Mouse (Mus musculus): Measurements from ENCODE around the gene BC025920. TPM values are rescaled to one million over a fixed set of nuclear protein-coding genes. Genes with fewer than 3 reads are reported as not detected.
A peak's percentile ranks its signal among the peaks of the same experiment; 100 is the strongest.
"Not testable (repeated sequence)": the region's sequence is repeated elsewhere in the genome, so short reads cannot be mapped to it uniquely, and the experiment has no call there.

Gene BC025920
- polyA plus RNA-seq, 1 experiment from 2014 or later, result 0.55 TPM

DNA sequence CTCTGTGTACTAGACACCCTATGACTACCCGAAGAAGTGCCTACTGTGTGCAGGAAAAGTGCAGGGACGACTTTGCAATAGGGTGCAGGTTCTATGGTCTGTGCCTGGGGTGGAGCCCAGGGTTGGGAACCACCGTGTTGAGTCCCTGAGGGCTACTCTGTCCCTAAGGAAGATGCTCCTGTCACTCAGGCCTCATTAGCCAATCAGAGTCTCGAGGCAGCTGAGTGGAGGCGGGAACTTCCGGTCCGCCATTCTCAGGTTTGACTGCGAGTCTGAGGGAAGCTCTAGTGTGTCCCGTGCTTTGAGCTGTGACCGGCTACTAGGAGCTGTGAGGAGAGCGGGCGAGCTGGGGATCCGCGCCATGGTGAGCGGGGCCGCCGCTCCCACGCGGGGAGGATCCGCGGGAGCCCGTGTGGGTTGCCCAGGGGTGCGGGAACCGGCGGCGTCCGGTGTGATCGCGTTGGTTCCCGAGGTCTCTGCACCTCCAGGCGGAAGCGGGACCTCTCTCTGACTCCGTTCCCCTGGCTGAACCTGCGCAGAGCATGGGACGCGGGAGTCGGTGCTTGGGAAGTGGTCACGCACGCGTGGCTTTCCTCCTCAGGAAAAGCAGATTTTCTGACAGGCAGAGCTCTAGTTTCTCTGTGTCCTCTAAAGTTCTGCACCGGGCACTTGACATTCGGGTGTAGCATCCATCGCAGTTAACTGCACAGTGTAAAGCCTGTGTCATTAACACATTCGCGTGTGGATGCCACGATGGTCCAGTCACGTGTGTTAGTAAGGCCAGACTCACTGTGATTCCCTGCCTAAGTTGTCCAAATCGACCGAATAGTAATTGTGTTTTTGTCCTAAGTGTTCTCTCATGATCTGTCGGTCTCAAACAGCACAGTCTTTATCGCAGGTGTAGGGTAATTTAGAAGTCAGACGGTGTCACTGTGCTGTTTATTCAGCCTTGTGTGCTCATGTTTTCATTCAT, 43.0 kb downstream of the BC025920 start, which contains the start of gene Gm10778:
Gm10778 (plus strand) TSS at position 257 of the 973 bp plus-strand sequence.
- not testable (repeated sequence) for H3K9me3 ChIP-seq; H3K36me3 ChIP-seq; H3K4me1 ChIP-seq; H3K27me3 ChIP-seq (replicated peaks)
- H3K9ac ChIP-seq, result peak within 1 kb of the TSS; percentile 61; the same call in 1 of the 2 replicates
- peak within 1 kb of the TSS; percentile 62 for H3K4me2 ChIP-seq
- peak within 1 kb of the TSS; percentile 80; the same call in 1 of the 2 replicates for H3K27ac ChIP-seq
- peak; percentile 93 for ATAC-seq (ENCODE audit: insufficient read depth, low FRiP score, low read depth)
- 1% methylated on average over 34 of the region's 52 CpGs for WGBS
- peak within 1 kb of the TSS; percentile 58 for H3K4me3 ChIP-seq (replicated peaks)

DNA sequence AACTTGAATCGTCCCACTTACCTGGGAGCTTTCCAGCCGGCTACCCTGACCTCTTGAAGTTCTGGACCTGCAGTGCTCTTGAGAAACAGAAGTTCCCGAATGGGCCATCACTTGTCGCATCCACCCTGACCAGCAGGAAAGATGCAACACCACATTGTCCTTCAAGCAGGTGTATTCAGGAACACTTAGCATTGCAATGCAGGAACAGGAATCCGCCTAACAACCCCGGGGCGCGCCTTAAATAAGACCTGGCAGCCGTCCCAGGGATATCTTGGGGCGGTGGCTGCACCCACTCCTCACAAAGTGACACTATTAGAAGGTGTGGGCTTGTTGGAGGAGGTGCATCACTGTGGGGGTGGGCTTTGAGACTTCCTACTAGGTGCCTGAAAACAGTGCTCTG, 49.1 kb downstream of the BC025920 start:
- no peaks in the 10 kb centered on the region for H3K4me1 ChIP-seq
- 91% methylated on average over 10 of the region's 10 CpGs for WGBS
- H3K9me3 ChIP-seq, result 0 out of 2 replicates have a peak, but pooled peaks cover 12% of the 10 kb centered on the region
- H3K36me3 ChIP-seq, result peaks cover 5% of the 10 kb centered on the region
- H3K27ac ChIP-seq, result no peak overlapping the region
- no peaks in the 10 kb centered on the region for H3K27me3 ChIP-seq (replicated peaks)
- no peak for ATAC-seq (ENCODE audit: insufficient read depth, low FRiP score, low read depth)
- H3K9ac ChIP-seq, result no peak overlapping the region
- H3K4me3 ChIP-seq (replicated peaks), result no peak overlapping the region
- H3K4me2 ChIP-seq, result no peak overlapping the region

DNA sequence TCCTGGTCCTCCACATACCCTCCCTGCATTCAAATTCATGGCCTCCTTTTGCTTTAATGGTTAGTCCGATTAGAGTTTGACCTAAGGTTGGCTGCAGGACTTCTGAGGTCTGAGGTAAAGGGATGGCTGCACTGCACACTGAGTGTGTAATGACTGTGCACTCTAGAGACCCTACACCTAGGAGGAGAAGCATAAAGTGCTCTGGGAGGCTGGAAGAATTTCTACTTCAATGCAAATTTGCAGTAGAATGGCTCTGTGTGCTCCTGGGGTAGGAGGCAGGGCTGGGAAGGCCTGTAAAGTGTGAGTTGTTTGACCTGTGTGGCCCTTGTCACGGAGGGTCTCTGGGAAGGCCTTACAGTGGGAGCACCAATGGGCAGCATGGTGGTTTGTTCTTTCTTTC, 50.1 kb downstream of the BC025920 start:
- H3K9me3 ChIP-seq, result 0 out of 2 replicates have a peak, but pooled peaks cover 12% of the 10 kb centered on the region
- H3K27ac ChIP-seq, result no peak overlapping the region
- H3K36me3 ChIP-seq, result peaks cover 5% of the 10 kb centered on the region
- H3K4me1 ChIP-seq, result no peaks in the 10 kb centered on the region
- H3K4me3 ChIP-seq (replicated peaks), result no peak overlapping the region
- no peak for ATAC-seq (ENCODE audit: insufficient read depth, low FRiP score, low read depth)
- 96% methylated on average over 2 of the region's 2 CpGs for WGBS
- H3K9ac ChIP-seq, result no peak overlapping the region
- no peaks in the 10 kb centered on the region for H3K27me3 ChIP-seq (replicated peaks)
- no peak overlapping the region for H3K4me2 ChIP-seq

Other genes starting within 250 kb of the BC025920 start
- gene Mfsd12, start 248.8 kb upstream of the BC025920 start, polyA plus RNA-seq (2015; fragmentation: Nextera tagmentation; extraction: Ambion mirVana), result 12.8 and 13.6 TPM in 2 replicates
- gene 4930404N11Rik, start 240.5 kb upstream of the BC025920 start, polyA plus RNA-seq (2015; fragmentation: Nextera tagmentation; extraction: Ambion mirVana), result 1.2 and 1.5 TPM in 2 replicates
- gene Fzr1, start 227.8 kb upstream of the BC025920 start, polyA plus RNA-seq (2015; fragmentation: Nextera tagmentation; extraction: Ambion mirVana), result 88.5 and 90.5 TPM in 2 replicates
- 78.9 and 80.4 TPM in 2 replicates for gene Dohh, start 221.8 kb upstream of the BC025920 start, polyA plus RNA-seq (2015; fragmentation: Nextera tagmentation; extraction: Ambion mirVana)
- 2.9 and 3.3 TPM in 2 replicates for gene Gm48551, start 221.8 kb upstream of the BC025920 start, polyA plus RNA-seq (2015; fragmentation: Nextera tagmentation; extraction: Ambion mirVana)
- 0.41 and 1.4 TPM in 2 replicates for gene Gm48552, start 217.3 kb upstream of the BC025920 start, polyA plus RNA-seq (2015; fragmentation: Nextera tagmentation; extraction: Ambion mirVana)
- gene Smim24, start 213.2 kb upstream of the BC025920 start, polyA plus RNA-seq (2015; fragmentation: Nextera tagmentation; extraction: Ambion mirVana), result 59.5 and 77.5 TPM in 2 replicates
- 65.5 and 78.2 TPM in 2 replicates for gene Nfic, start 150.6 kb upstream of the BC025920 start, polyA plus RNA-seq (2015; fragmentation: Nextera tagmentation; extraction: Ambion mirVana)
- gene Celf5, start 123.6 kb upstream of the BC025920 start, polyA plus RNA-seq (2015; fragmentation: Nextera tagmentation; extraction: Ambion mirVana), result 1.7 and 1.8 TPM in 2 replicates
- gene Ncln, start 109.9 kb upstream of the BC025920 start, polyA plus RNA-seq (2015; fragmentation: Nextera tagmentation; extraction: Ambion mirVana), result 83.9 and 93.7 TPM in 2 replicates
- gene S1pr4, start 106.1 kb upstream of the BC025920 start, polyA plus RNA-seq (2015; fragmentation: Nextera tagmentation; extraction: Ambion mirVana), result 1.4 and 1.6 TPM in 2 replicates
- gene Gna15, start 82.0 kb upstream of the BC025920 start, polyA plus RNA-seq (2015; fragmentation: Nextera tagmentation; extraction: Ambion mirVana), result 4.4 and 5.8 TPM in 2 replicates
- gene Gna11, start 61.1 kb upstream of the BC025920 start, polyA plus RNA-seq (2015; fragmentation: Nextera tagmentation; extraction: Ambion mirVana), result 113 and 134 TPM in 2 replicates
- 692 and 697 TPM in 2 replicates for gene Aes, start 46.8 kb upstream of the BC025920 start, polyA plus RNA-seq (2015; fragmentation: Nextera tagmentation; extraction: Ambion mirVana)
- gene Tle2, start 31.7 kb upstream of the BC025920 start, polyA plus RNA-seq (2015; fragmentation: Nextera tagmentation; extraction: Ambion mirVana), result 28.8 and 35.6 TPM in 2 replicates
- 31.2 and 42.1 TPM in 2 replicates for gene Tle6, start 5.2 kb upstream of the BC025920 start, polyA plus RNA-seq (2015; fragmentation: Nextera tagmentation; extraction: Ambion mirVana)
- gene Sirt6, start 21.5 kb downstream of the BC025920 start, polyA plus RNA-seq (2015; fragmentation: Nextera tagmentation; extraction: Ambion mirVana), result 32.9 and 33.3 TPM in 2 replicates
- gene Ankrd24, start 22.3 kb downstream of the BC025920 start, polyA plus RNA-seq (2015; fragmentation: Nextera tagmentation; extraction: Ambion mirVana), result 10.9 and 12.6 TPM in 2 replicates
- gene Gm10778, start 42.8 kb downstream of the BC025920 start, polyA plus RNA-seq (2015; fragmentation: Nextera tagmentation; extraction: Ambion mirVana), result 4.3 and 5.2 TPM in 2 replicates
- gene Zfp433, start 98.6 kb downstream of the BC025920 start, polyA plus RNA-seq (2015; fragmentation: Nextera tagmentation; extraction: Ambion mirVana), result 11.8 and 13.6 TPM in 2 replicates
- 6.7 and 6.9 TPM in 2 replicates for gene Gm3055, start 164.9 kb downstream of the BC025920 start, polyA plus RNA-seq (2015; fragmentation: Nextera tagmentation; extraction: Ambion mirVana)
- 3.1 and 3.3 TPM in 2 replicates for gene Gm4767, start 205.9 kb downstream of the BC025920 start, polyA plus RNA-seq (2015; fragmentation: Nextera tagmentation; extraction: Ambion mirVana)

All from stomach, embryonic 15.5 days (tissue).